Mouse (Mus musculus) liver, embryonic 13.5 days (tissue): ENCODE measurements around the gene Marf1. TPM values are rescaled to one million over a fixed set of nuclear protein-coding genes. Genes with fewer than 3 reads are reported as not detected.
"Not testable (repeated sequence)": the region's sequence is repeated elsewhere in the genome, so short reads cannot be mapped to it uniquely, and the experiment has no call there.

Experiments
- ATAC-seq: fragments of 200-750 bp; cut with Nextera tagmentation; 2 replicates; pipeline ENCODE4 v1.8.0; 2017; ENCODE audit warnings: low read depth, mild to moderate bottlenecking, moderate number of reproducible peaks, moderate library complexity
- DNase-seq: peaks from one replicate; pipeline ENCODE4 v3.0.0; 2022
- H3K27ac ChIP-seq: fragments of 300-500 bp; sonication (generic); 2 replicates; pipeline ENCODE4 v1.5.1; 2015; ENCODE audit warnings: moderate library complexity, mild to moderate bottlenecking, inconsistent platforms
- H3K27me3 ChIP-seq: fragments of 300-500 bp; sonication (generic); 2 replicates; pipeline ENCODE4 v1.6.1; 2015; ENCODE audit warnings: mild to moderate bottlenecking, inconsistent platforms
- H3K36me3 ChIP-seq: fragments of 300-500 bp; sonication (generic); 2 replicates; pipeline ENCODE4 v1.6.1; 2015; ENCODE audit warnings: mild to moderate bottlenecking, inconsistent platforms
- H3K4me1 ChIP-seq: fragments of 300-500 bp; sonication (generic); replicated peaks from 2 replicates; pipeline ENCODE4 v1.6.1; 2015; ENCODE audit warnings: inconsistent platforms
- H3K4me2 ChIP-seq: fragments of 300-500 bp; sonication (generic); 2 replicates; pipeline ENCODE4 v1.6.1; 2015; ENCODE audit warnings: inconsistent platforms, mild to moderate bottlenecking, moderate library complexity
- H3K4me3 ChIP-seq: fragments of 300-500 bp; sonication (generic); replicated peaks from 2 replicates; pipeline ENCODE4 v1.5.1; 2015; ENCODE audit warnings: mild to moderate bottlenecking, inconsistent platforms
- H3K9ac ChIP-seq: fragments of 300-500 bp; sonication (generic); 2 replicates; pipeline ENCODE4 v1.6.1; 2015; ENCODE audit warnings: mild to moderate bottlenecking, inconsistent platforms
- H3K9me3 ChIP-seq: fragments of 300-500 bp; sonication (generic); replicated peaks from 2 replicates; pipeline ENCODE4 v1.6.1; 2016; ENCODE audit warnings: inconsistent platforms
- WGBS: fragments of 180-500 bp; shearing (Covaris S2); methylation state at CpG from one replicate; pipeline ENCODE4 v1.1.7; 2015; ENCODE audit not compliant: insufficient replicate concordance; 5-methylcytosine and 5-hydroxymethylcytosine counted together
- polyA plus RNA-seq: library from polyadenylated mRNA; unstranded; fragments of >200 nt; fragmentation: Nextera tagmentation; extraction: Ambion mirVana; gene quantifications from 2 replicates; pipeline ENCODE4 v1.2.1, GENCODE M21; 2015

Marf1 gene
- polyA plus RNA-seq, 1 experiment from 2014 or later, result 6.2 TPM

DNA sequence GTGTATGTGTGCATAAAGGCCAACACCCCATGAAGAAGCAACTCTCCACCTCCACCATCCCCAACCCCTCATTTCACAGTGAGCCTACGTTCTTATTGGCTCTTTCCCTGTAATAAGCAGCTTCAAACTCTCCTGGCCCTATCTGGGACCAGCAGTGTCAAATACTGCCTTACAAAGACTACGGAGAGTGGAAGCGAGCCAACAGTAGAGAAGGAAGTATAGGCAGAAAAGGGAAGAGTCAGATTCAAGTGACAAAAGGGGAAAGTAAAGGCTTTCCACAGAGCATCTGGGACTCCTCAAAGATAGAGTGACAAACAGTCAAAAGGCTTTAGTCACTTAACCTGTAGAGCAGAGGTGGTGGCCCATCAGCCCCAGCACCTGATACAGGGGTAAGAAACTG lies 50.4 kb downstream of the Marf1 start:
- Histone ChIP-seq H3K4me3 (no peak overlapping the region), H3K4me2 (no peak overlapping the region), H3K9ac (no peak overlapping the region), H3K27me3 (no peaks in the 10 kb centered on the region), H3K36me3 (peaks cover 75% of the 10 kb centered on the region), H3K9me3 (no peaks in the 10 kb centered on the region), H3K27ac (no peak overlapping the region), H3K4me1 (no peaks in the 10 kb centered on the region; the same call in none of the 2 replicates)
- DNase-seq (no peak), ATAC-seq (no peak)
- WGBS, result 80% methylated on average over 3 of the region's 3 CpGs

GRCm38 (mm10) chr16:14112133-14112532 lies 51.0 kb downstream of the Marf1 start:
- no peak for DNase-seq
- ATAC-seq, result no peak
- H3K4me2 ChIP-seq, result no peak overlapping the region
- no peaks in the 10 kb centered on the region for H3K27me3 ChIP-seq
- no peak overlapping the region for H3K4me3 ChIP-seq
- 58% methylated on average over 2 of the region's 2 CpGs for WGBS
- H3K4me1 ChIP-seq, result no peaks in the 10 kb centered on the region; the same call in 1 of the 2 replicates
- no peaks in the 10 kb centered on the region for H3K9me3 ChIP-seq
- no peak overlapping the region for H3K9ac ChIP-seq
- H3K27ac ChIP-seq, result no peak overlapping the region
- H3K36me3 ChIP-seq, result peaks cover 69% of the 10 kb centered on the region

DNA sequence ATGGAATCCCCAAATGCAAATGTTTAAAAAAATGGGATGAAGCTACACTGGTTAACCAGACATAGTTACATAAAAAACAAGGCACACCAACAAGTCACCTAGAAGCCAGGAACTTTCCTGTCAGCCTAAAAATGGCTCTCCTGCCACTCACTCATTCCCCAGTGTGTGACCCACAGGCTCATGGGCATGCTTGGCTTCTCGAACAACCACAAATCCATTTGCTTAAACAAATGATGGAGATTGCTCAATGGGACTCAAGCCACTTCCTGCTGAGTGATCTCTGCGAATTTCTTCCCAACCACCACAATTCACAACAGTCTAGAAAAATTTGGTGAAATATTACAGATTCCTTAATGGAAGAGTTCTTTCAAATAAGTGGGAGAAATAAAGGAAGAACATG lies 52.2 kb downstream of the Marf1 start:
- Histone ChIP-seq H3K9ac (no peak overlapping the region), H3K27me3 (no peaks in the 10 kb centered on the region), H3K4me1 (no peaks in the 10 kb centered on the region; the same call in 1 of the 2 replicates), H3K4me3 (no peak overlapping the region), H3K36me3 (peaks cover 61% of the 10 kb centered on the region), H3K4me2 (no peak overlapping the region), H3K9me3 (no peaks in the 10 kb centered on the region), H3K27ac (no peak overlapping the region)
- WGBS, result 39% methylated on average over 2 of the region's 2 CpGs
- ATAC-seq (no peak), DNase-seq (no peak)

DNA sequence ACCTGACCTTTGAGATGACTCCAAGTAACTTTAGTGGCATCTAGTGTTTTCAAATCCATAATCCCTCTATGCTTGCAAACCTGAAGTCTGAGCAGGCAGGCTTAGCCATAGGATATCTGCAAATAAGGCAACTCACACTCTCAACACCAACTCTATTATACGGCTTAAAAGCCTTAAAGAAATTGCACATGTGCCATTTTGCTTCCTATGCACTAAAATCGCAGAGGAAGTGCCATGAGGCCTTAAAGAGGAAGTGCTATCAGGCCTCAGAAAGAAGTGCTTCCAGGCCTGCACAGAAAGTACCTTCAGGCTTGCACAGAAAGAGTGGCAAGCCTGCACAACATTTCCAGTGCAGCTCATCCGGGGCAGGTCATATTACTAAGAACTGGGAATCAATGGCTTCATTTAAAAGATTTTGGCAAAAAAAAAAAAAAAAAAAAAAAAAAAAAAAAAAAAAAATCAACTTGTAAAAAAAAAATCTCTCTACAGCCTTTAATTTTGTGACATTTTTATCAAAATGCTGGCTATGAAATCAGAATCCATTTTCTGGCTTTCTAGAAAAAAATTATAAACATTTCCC lies 53.4 kb downstream of the Marf1 start:
- H3K36me3 ChIP-seq, result peaks cover 53% of the 10 kb centered on the region

DNA sequence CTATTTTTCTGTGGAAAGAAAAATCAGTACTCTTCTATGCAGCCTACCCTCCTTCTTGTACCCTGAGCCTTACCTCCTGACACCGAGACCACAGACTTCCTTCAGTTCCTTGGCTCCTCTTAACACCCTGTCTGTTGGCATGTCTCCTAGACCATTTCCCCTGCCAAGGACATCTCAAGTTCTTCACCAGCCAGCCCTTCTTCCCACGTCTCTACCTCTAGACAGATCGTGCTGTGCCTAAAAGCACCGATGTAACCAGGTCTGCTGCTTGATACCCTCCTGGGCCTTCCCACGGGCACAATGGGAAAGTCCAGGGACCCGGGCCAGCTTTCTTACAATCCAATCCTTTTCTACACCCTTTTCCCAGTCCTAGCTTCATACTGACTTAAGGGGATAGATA lies 57.3 kb downstream of the Marf1 start:
- peaks cover 20% of the 10 kb centered on the region for H3K36me3 ChIP-seq
- ATAC-seq (no peak), DNase-seq (no peak)
- no peak overlapping the region for H3K27ac ChIP-seq
- no peak overlapping the region for H3K4me3 ChIP-seq
- H3K9ac ChIP-seq, result no peak overlapping the region
- no peaks in the 10 kb centered on the region; the same call in 1 of the 2 replicates for H3K4me1 ChIP-seq
- no peaks in the 10 kb centered on the region for H3K27me3 ChIP-seq
- H3K9me3 ChIP-seq, result no peaks in the 10 kb centered on the region
- H3K4me2 ChIP-seq, result no peak overlapping the region
- 66% methylated on average over 6 of the region's 6 CpGs for WGBS

More for the DNA sequence above, 53.4 kb downstream of the Marf1 start:
- no peak for ATAC-seq
- Histone ChIP-seq H3K27me3 (no peaks in the 10 kb centered on the region), H3K4me1 (no peaks in the 10 kb centered on the region; the same call in 1 of the 2 replicates), H3K27ac (no peak overlapping the region), H3K4me2 (no peak overlapping the region), H3K4me3 (no peak overlapping the region), H3K9me3 (no peaks in the 10 kb centered on the region), H3K9ac (no peak overlapping the region)
- WGBS, result 40% methylated on average over 3 of the region's 3 CpGs
- DNase-seq, result no peak

GRCm38 (mm10) chr16:14091771-14092170 lies 71.4 kb downstream of the Marf1 start:
- no peak overlapping the region for H3K4me3 ChIP-seq
- H3K4me2 ChIP-seq, result no peak overlapping the region
- no peak for DNase-seq
- no peaks in the 10 kb centered on the region for H3K27me3 ChIP-seq
- H3K27ac ChIP-seq, result no peak overlapping the region
- no peak overlapping the region for H3K9ac ChIP-seq
- 51% methylated on average over 2 of the region's 2 CpGs for WGBS
- ATAC-seq, result no peak
- no peaks in the 10 kb centered on the region for H3K9me3 ChIP-seq
- H3K4me1 ChIP-seq, result no peaks in the 10 kb centered on the region
- no peaks in the 10 kb centered on the region for H3K36me3 ChIP-seq

DNA sequence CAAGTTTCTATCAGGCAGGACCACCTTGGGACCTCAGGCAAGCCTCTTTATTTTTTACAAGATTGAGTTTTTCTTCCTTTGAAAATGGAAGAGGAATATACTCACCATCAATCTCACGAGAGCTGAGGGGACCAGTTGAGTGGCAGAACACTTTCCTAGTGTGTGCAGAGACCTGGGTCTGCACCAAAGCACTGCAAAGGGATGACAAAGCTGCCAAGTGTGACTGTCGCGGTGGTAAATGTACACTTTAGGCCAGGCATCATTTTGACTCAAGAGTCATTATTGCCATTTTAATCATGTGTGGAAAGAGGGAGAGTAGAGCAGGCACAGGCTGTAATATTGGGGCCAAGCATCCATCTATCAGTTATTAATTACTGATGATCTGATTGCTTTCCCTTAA lies 73.9 kb downstream of the Marf1 start:
- Histone ChIP-seq H3K4me2 (no peak overlapping the region), H3K4me1 (no peaks in the 10 kb centered on the region), H3K27me3 (no peaks in the 10 kb centered on the region), H3K9ac (no peak overlapping the region), H3K4me3 (no peak overlapping the region), H3K27ac (no peak overlapping the region), H3K36me3 (no peaks in the 10 kb centered on the region), H3K9me3 (no peaks in the 10 kb centered on the region)
- ATAC-seq (no peak), DNase-seq (no peak)
- WGBS, result 65% methylated on average over 3 of the region's 3 CpGs

GRCm38 (mm10) chr16:14088249-14088648 lies 74.9 kb downstream of the Marf1 start:
- DNase-seq, result no peak
- Histone ChIP-seq H3K27me3 (no peaks in the 10 kb centered on the region), H3K4me3 (no peak overlapping the region), H3K27ac (no peak overlapping the region), H3K9me3 (no peaks in the 10 kb centered on the region), H3K36me3 (no peaks in the 10 kb centered on the region), H3K4me2 (no peak overlapping the region), H3K9ac (no peak overlapping the region), H3K4me1 (no peaks in the 10 kb centered on the region)
- no peak for ATAC-seq
- 23% methylated on average over 3 of the region's 3 CpGs for WGBS

- Histone ChIP-seq H3K27ac (no peak overlapping the region), H3K27me3 (no peaks in the 10 kb centered on the region), H3K4me1 (no peaks in the 10 kb centered on the region), H3K9me3 (no peaks in the 10 kb centered on the region), H3K36me3 (no peaks in the 10 kb centered on the region), H3K4me3 (no peak overlapping the region), H3K4me2 (no peak overlapping the region), H3K9ac (no peak overlapping the region)
- WGBS, result 44% methylated on average over 2 of the region's 2 CpGs
- DNase-seq (no peak), ATAC-seq (no peak)
Observed at GRCm38 (mm10) chr16:14082925-14083324, 80.2 kb downstream of the Marf1 start.

DNA sequence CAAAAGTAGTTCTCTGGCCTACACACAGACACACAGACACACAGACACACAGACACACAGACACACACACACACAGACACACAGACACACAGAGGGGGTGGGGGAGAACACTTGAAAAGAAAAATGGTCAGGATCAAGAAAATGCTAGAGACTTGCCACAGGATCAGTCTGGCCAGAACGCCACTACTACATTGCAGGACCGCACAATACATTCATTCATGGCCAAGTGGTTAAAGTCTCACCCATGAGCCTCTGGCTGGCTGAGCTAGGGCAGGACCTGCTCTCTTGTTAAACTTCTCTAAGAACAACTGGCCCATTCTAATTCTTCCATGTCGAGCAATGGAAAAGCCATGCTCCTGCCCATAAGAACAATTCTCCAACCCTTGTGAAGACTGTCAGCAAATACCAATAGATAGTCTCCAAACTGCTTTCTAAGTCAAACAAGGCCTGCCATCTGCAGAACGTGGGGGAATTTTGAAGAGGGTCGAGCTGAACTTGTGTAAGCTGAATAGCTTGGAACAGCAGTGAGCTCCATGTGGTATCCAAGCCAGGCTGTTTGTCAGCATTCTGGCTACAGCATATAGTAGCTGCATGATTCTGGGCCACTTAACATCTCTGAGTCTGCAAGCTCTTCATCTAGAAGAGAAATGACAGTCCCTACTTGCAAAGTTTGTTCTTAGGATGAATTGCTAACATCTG lies 92.5 kb downstream of the Marf1 start:
- H3K4me2 ChIP-seq, result no peak overlapping the region
- WGBS, result 64% methylated on average over 5 of the region's 5 CpGs
- DNase-seq (no peak), ATAC-seq (no peak)
- no peak overlapping the region for H3K27ac ChIP-seq
- H3K27me3 ChIP-seq, result no peaks in the 10 kb centered on the region
- H3K4me1 ChIP-seq, result no peaks in the 10 kb centered on the region
- no peaks in the 10 kb centered on the region for H3K9me3 ChIP-seq
- H3K4me3 ChIP-seq, result no peak overlapping the region
- H3K9ac ChIP-seq, result no peak overlapping the region
- H3K36me3 ChIP-seq, result no peaks in the 10 kb centered on the region

- DNase-seq, H3K4me3 ChIP-seq, H3K9me3 ChIP-seq, H3K4me2 ChIP-seq, H3K27ac ChIP-seq, H3K9ac ChIP-seq, ATAC-seq, H3K4me1 ChIP-seq, H3K27me3 ChIP-seq, H3K36me3 ChIP-seq: not testable (repeated sequence)
- 45% methylated on average over 2 of the region's 2 CpGs for WGBS
Observed at GRCm38 (mm10) chr16:14068701-14069100, 94.5 kb downstream of the Marf1 start.

GRCm38 (mm10) chr16:14066571-14066970 lies 96.6 kb downstream of the Marf1 start:
- H3K4me3 ChIP-seq, DNase-seq, H3K36me3 ChIP-seq, ATAC-seq, H3K9ac ChIP-seq, H3K9me3 ChIP-seq, H3K4me1 ChIP-seq, H3K27me3 ChIP-seq, H3K27ac ChIP-seq, H3K4me2 ChIP-seq: not testable (repeated sequence)
- 77% methylated on average over 4 of the region's 4 CpGs for WGBS
